Mouse (Mus musculus): Measurements from ENCODE around the gene Egf. TPM values are rescaled to one million over a fixed set of nuclear protein-coding genes. Genes with fewer than 3 reads are reported as not detected.
"Not testable (repeated sequence)": the region's sequence is repeated elsewhere in the genome, so short reads cannot be mapped to it uniquely, and the experiment has no call there.

Egf gene
- polyA plus RNA-seq, 1 experiment from 2014 or later, result 0.85 TPM

DNA sequence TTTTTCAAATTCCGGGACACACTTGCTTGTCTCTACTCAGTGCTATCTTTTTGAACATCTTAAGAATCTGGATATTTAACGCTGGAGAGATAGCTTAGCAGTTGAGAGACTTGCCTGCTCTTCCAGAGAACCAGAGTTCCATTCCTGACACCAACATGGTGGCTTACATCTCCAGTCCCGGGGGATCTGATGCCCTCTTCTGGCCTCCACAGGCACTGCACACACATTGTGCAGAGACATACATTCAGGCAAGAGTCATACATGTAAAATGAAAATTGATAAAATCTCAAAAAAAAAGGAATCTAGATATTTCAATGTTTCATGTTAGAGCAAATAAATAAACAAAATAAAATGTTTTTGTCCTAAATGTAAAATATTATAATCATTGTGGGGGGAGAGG is 27.6 kb upstream of the Egf start:
- Histone ChIP-seq H3K9me3 (ENCODE audit: control insufficient read depth) (no peaks in the 10 kb centered on the region), H3K9ac (ENCODE audit: low read depth, low read length) (no peak overlapping the region), H3K4me2 (replicated peaks; ENCODE audit: low read depth) (no peak overlapping the region), H3K27ac (ENCODE audit: low read depth, low read length) (no peak overlapping the region), H3K4me3 (ENCODE audit: low read depth, low read length) (no peak overlapping the region), H3K4me1 (replicated peaks; ENCODE audit: control insufficient read depth, insufficient read depth, low read length) (no peaks in the 10 kb centered on the region), H3K27me3 (replicated peaks; ENCODE audit: control insufficient read depth, insufficient read depth, low read length) (no peaks in the 10 kb centered on the region), H3K36me3 (ENCODE audit: control insufficient read depth, insufficient read depth) (no peaks in the 10 kb centered on the region)
- 94% methylated on average over 3 of the region's 3 CpGs for WGBS
- TF ChIP-seq CTCF (IDR thresholded peaks at IDR 0.05; ENCODE audit: low read depth), result peak; percentile 20
- no peak for ATAC-seq

DNA sequence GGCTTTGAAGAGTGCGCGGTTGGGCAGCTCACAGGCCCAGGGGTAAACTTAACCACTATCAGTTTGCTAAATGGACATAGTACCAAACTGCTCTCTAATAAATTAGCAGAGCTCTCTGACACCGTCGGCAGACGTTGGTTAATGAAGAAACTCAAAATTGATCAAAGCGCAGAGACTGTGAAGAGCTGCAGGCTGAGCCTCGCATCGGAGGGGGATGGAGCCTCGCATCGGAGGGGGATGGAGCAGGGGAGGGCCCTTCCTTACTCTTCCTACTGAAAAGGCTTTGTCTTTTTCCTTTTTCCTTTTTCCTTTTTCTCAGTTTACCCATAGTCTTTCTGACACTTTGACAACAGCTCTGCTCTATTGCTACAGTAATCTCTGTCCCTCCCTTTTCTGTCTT is 26.3 kb upstream of the Egf start:
- Histone ChIP-seq H3K9ac (ENCODE audit: low read depth, low read length) (no peak overlapping the region), H3K36me3 (ENCODE audit: control insufficient read depth, insufficient read depth) (no peaks in the 10 kb centered on the region), H3K27ac (ENCODE audit: low read depth, low read length) (no peak overlapping the region), H3K9me3 (ENCODE audit: control insufficient read depth) (no peaks in the 10 kb centered on the region), H3K4me2 (replicated peaks; ENCODE audit: low read depth) (no peak overlapping the region), H3K4me1 (replicated peaks; ENCODE audit: control insufficient read depth, insufficient read depth, low read length) (no peaks in the 10 kb centered on the region), H3K27me3 (replicated peaks; ENCODE audit: control insufficient read depth, insufficient read depth, low read length) (no peaks in the 10 kb centered on the region), H3K4me3 (ENCODE audit: low read depth, low read length) (no peak overlapping the region)
- TF ChIP-seq CTCF (IDR thresholded peaks at IDR 0.05; ENCODE audit: low read depth), result no peak
- 54% methylated on average over 10 of the region's 10 CpGs for WGBS
- no peak for ATAC-seq

DNA sequence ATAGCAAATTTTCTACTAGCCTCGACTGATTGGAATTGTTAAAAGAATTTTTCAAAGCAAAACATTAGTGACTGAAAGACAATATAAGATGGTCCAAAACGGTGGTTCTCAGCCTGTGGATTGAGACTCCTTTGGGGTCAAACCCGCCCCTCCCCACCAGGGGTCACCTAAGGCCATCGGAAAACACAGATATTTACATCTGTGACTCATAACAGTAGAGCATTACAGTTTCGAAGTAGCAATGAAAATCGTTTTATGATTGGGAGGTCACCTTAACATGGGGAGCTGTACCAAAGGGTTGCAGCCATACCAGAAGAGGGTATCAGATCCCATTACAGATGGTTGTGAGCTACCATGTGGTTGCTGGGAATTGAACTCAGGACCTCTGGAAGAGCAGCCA is 16.1 kb upstream of the Egf start:
- no peak overlapping the region for H3K9ac ChIP-seq (ENCODE audit: low read depth, low read length)
- no peaks in the 10 kb centered on the region for H3K27me3 ChIP-seq (replicated peaks; ENCODE audit: control insufficient read depth, insufficient read depth, low read length)
- no peak overlapping the region for H3K4me2 ChIP-seq (replicated peaks; ENCODE audit: low read depth)
- H3K4me3 ChIP-seq (ENCODE audit: low read depth, low read length), result no peak overlapping the region
- no peak overlapping the region for H3K27ac ChIP-seq (ENCODE audit: low read depth, low read length)
- H3K4me1 ChIP-seq (replicated peaks; ENCODE audit: control insufficient read depth, insufficient read depth, low read length), result no peaks in the 10 kb centered on the region
- no peaks in the 10 kb centered on the region for H3K36me3 ChIP-seq (ENCODE audit: control insufficient read depth, insufficient read depth)
- 70% methylated on average over 6 of the region's 6 CpGs for WGBS
- no peaks in the 10 kb centered on the region for H3K9me3 ChIP-seq (ENCODE audit: control insufficient read depth)
- no peak for ATAC-seq
- no peak for TF ChIP-seq CTCF (IDR thresholded peaks at IDR 0.05; ENCODE audit: low read depth)

DNA sequence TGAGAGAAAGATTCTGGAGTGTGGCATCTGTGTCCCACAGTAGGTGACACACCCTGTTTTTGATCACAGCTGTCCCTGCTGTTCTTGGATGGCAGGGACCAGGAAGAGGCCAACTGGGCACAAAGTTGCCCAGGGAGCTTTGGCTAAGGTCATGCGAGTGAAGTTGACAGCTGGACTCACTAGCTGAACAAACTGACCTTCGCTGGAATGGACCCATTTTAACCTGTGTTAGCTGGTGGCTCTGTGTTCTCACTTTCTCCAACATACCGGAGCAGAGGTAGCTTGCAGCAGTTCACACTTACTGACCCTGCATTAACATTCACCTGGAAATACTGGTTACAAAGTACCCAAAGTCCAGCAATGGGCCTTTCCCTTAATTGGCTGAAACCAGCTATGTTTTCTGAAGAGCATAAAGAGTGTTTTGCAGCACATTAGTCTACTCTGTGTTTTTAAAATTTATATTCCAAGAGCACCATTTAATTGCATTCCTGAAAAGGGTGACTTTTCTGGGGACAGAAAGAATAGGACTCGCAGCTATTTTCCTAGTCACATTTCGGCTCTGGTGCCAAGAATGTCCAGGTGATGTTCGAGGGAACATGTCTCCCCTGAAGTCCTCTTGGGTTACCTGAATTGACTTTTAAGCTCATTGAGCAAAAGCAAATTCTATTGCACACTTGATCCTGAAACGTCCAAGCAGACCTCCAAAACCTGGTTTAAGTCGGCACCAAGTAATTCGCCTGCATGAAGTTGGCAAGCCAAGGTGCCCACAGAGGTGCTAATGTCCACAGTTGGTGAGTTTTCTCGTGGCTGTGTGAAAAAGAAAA is 12.1 kb upstream of the Egf start:
- H3K27ac ChIP-seq (ENCODE audit: low read depth, low read length), result no peak overlapping the region
- 83% methylated on average over 10 of the region's 10 CpGs for whole genome bisulfite sequencing
- no peak overlapping the region for H3K4me2 ChIP-seq (replicated peaks; ENCODE audit: low read depth)
- no peak for TF ChIP-seq CTCF (IDR thresholded peaks at IDR 0.05; ENCODE audit: low read depth)
- no peaks in the 10 kb centered on the region for H3K4me1 ChIP-seq (replicated peaks; ENCODE audit: control insufficient read depth, insufficient read depth, low read length)
- H3K27me3 ChIP-seq (replicated peaks; ENCODE audit: control insufficient read depth, insufficient read depth, low read length), result no peaks in the 10 kb centered on the region
- ATAC-seq, result no peak
- no peak overlapping the region for H3K9ac ChIP-seq (ENCODE audit: low read depth, low read length)
- H3K36me3 ChIP-seq (ENCODE audit: control insufficient read depth, insufficient read depth), result no peaks in the 10 kb centered on the region
- H3K4me3 ChIP-seq (ENCODE audit: low read depth, low read length), result no peak overlapping the region
- peaks cover 2% of the 10 kb centered on the region; the same call in 1 of the 2 replicates for H3K9me3 ChIP-seq (ENCODE audit: control insufficient read depth)

DNA sequence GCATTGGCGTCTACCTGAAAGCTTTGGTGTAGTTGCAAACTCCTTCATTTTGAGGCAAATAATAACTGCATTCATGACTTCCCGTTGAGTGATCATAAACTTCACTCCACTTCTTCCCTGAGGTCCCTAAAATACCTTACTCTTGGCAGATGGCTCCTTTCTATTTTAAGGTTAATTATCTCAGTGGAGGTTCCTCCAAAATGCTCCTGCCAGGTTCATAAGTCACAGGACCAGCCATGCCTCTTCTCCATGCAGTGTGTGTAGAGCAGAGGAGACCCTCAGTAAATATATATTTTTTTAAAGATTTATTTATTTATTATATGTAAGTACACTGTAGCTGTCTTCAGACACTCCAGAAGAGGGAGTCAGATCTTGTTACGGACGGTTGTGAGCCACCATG is 11.0 kb upstream of the Egf start:
- no peak for ATAC-seq
- Histone ChIP-seq H3K4me2 (replicated peaks; ENCODE audit: low read depth) (no peak overlapping the region), H3K9me3 (ENCODE audit: control insufficient read depth) (peaks cover 2% of the 10 kb centered on the region; the same call in 1 of the 2 replicates), H3K27ac (ENCODE audit: low read depth, low read length) (no peak overlapping the region), H3K27me3 (replicated peaks; ENCODE audit: control insufficient read depth, insufficient read depth, low read length) (no peaks in the 10 kb centered on the region), H3K9ac (ENCODE audit: low read depth, low read length) (no peak overlapping the region), H3K4me1 (replicated peaks; ENCODE audit: control insufficient read depth, insufficient read depth, low read length) (no peaks in the 10 kb centered on the region), H3K4me3 (ENCODE audit: low read depth, low read length) (no peak overlapping the region), H3K36me3 (ENCODE audit: control insufficient read depth, insufficient read depth) (no peaks in the 10 kb centered on the region)
- WGBS, result 79% methylated on average over 4 of the region's 4 CpGs
- TF ChIP-seq CTCF (IDR thresholded peaks at IDR 0.05; ENCODE audit: low read depth), result no peak

DNA sequence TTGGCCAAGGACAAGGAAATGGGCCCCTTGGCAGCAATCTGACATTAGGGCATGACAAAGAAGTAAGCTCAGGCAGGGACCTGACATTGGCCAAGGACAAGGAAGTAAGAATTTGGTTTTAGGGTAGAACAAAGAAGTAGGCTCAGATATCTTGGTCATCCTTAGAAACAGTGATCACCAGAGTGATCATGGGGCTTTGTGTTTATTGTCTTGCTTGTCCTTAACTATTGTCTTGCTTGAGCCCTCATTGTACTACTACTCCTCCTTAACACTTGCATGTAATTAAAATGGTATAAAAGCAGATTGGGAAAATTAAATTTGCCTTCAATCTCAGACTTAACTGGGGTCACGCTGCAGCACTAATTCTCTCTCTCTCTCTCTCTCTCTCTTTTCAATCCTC is 2.5 kb upstream of the Egf start:
- H3K27me3 ChIP-seq (replicated peaks; ENCODE audit: control insufficient read depth, insufficient read depth, low read length); H3K9me3 ChIP-seq (ENCODE audit: control insufficient read depth); H3K9ac ChIP-seq (ENCODE audit: low read depth, low read length); H3K4me3 ChIP-seq (ENCODE audit: low read depth, low read length); H3K4me1 ChIP-seq (replicated peaks; ENCODE audit: control insufficient read depth, insufficient read depth, low read length); H3K27ac ChIP-seq (ENCODE audit: low read depth, low read length); H3K4me2 ChIP-seq (replicated peaks; ENCODE audit: low read depth); H3K36me3 ChIP-seq (ENCODE audit: control insufficient read depth, insufficient read depth); ATAC-seq: not testable (repeated sequence)
- 97% methylated on average over 1 of the region's 1 CpGs for WGBS

All from intestine, postnatal 0 days (tissue).